In the genomic region with DNA sequence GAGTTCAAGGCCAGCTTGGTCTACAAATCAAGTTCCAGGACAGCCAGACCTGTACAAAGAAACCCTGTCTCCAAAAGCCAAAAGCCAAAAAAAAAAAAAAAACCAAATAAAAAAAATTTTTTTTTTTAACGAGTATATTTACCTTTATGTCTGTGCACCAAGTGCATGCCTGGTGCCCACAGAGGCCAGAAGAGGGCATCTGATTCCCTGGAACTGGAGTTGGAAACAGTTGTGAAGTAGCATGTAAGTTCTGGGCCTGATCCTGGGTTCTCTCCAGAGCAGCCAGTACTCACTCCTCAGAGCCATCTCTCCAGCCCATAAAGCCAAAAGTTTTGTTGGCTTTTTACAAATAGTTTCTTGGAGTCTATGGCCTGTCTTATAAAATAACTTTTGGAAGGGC, we compare ENCODE assay signal across 15 mouse cellular contexts. TPM values are rescaled to one million over a fixed set of nuclear protein-coding genes. Genes with fewer than 3 reads are reported as not detected.
DNase-seq lines count a peak whose midpoint lies in the region; ATAC-seq and TF ChIP-seq lines count a peak whose summit lies in the region.
"Had no signal": no experiment of that assay in that cellular context is flagged by ENCODE, and none has a peak within 500 bp of the region (broad histone marks: within the 10 kb centered on the region; RNA-seq: fewer than 3 reads in every experiment).

No protein-coding gene starts in this region.

- H3K4me2 ChIP-seq in liver, postnatal 0 days (ENCODE audit: low read depth, low read length), result no peak overlapping the region
- H3K4me2 ChIP-seq in lung, postnatal 0 days (replicated peaks; ENCODE audit: low read depth, low read length), result no peak overlapping the region
- H3K4me2 ChIP-seq: forebrain, embryonic 13.5 days; neural tube, embryonic 13.5 days had no signal

- WGBS in heart, adult 2 months, result 38% methylated on average over 1 of the region's 1 CpGs
- 40% methylated on average over 1 of the region's 1 CpGs for WGBS in liver, postnatal 0 days (ENCODE audit: insufficient replicate concordance)
- 10% methylated on average over 1 of the region's 1 CpGs for WGBS in lung, postnatal 0 days

- H3K4me1 ChIP-seq in heart, adult 2 months (ENCODE audit: control insufficient read depth, insufficient read depth, low read length), result peaks cover 27% of the 10 kb centered on the region
- peaks cover 19% of the 10 kb centered on the region for H3K4me1 ChIP-seq in liver, postnatal 0 days (ENCODE audit: insufficient read depth)
- peaks cover 3% of the 10 kb centered on the region for H3K4me1 ChIP-seq in ES-Bruce4 (ENCODE audit: control insufficient read depth, insufficient read depth, low read length)
- no peaks in the 10 kb centered on the region; the same call in 1 of the 2 replicates for H3K4me1 ChIP-seq in lung, postnatal 0 days (ENCODE audit: insufficient read depth, low read depth, low read length)

- H3K9me3 ChIP-seq in liver, postnatal 0 days (ENCODE audit: low read length), result no peaks in the 10 kb centered on the region
- H3K9me3 ChIP-seq in ES-Bruce4 (replicated peaks; ENCODE audit: control insufficient read depth, insufficient read depth, low read length, poor library complexity, severe bottlenecking), result no peaks in the 10 kb centered on the region
- no peaks in the 10 kb centered on the region for H3K9me3 ChIP-seq in lung, postnatal 0 days (ENCODE audit: low read length)
- H3K9me3 ChIP-seq: forebrain, embryonic 13.5 days; heart, embryonic 10.5 days; megakaryocyte, embryonic 14.5 days; neural tube, embryonic 13.5 days had no signal

- no peaks in the 10 kb centered on the region for H3K27me3 ChIP-seq in heart, adult 2 months (ENCODE audit: control insufficient read depth, insufficient read depth, low read length)
- H3K27me3 ChIP-seq in liver, postnatal 0 days (ENCODE audit: insufficient read depth, low read length), result no peaks in the 10 kb centered on the region
- no peaks in the 10 kb centered on the region for H3K27me3 ChIP-seq in ES-Bruce4 (ENCODE audit: control insufficient read depth, insufficient read depth, low read length, poor library complexity, severe bottlenecking)
- no peaks in the 10 kb centered on the region for H3K27me3 ChIP-seq in lung, postnatal 0 days (replicated peaks; ENCODE audit: insufficient read depth, low read length)
- H3K27me3 ChIP-seq: forebrain, embryonic 13.5 days; megakaryocyte, embryonic 14.5 days; neural tube, embryonic 13.5 days had no signal

- ATAC-seq in liver, postnatal 0 days, result no peak
- no peak for ATAC-seq in lung, postnatal 0 days
- ATAC-seq in monocyte, adult 5-6 weeks (replicated peaks; ENCODE audit: insufficient number of reproducible peaks, low FRiP score, low TSS enrichment, poor library complexity, severe bottlenecking), result no peak
- ATAC-seq: forebrain, embryonic 13.5 days had no signal

- TF ChIP-seq CTCF in heart, adult 2 months (IDR thresholded peaks at IDR 0.05), result peak; percentile 59
- peak; percentile 37 for TF ChIP-seq CTCF in liver, postnatal 0 days (IDR thresholded peaks at IDR 0.05; ENCODE audit: low read depth)
- TF ChIP-seq CTCF in ES-Bruce4 (IDR thresholded peaks at IDR 0.05; ENCODE audit: low read depth, low read length), result peak; percentile 17
- TF ChIP-seq CTCF in lung, postnatal 0 days (IDR thresholded peaks at IDR 0.05), result peak; percentile 62

- H3K4me3 ChIP-seq in heart, adult 2 months, result no peak overlapping the region
- H3K4me3 ChIP-seq in liver, postnatal 0 days (ENCODE audit: low read depth, low read length), result no peak overlapping the region
- no peak overlapping the region for H3K4me3 ChIP-seq in ES-Bruce4 (ENCODE audit: low read depth, low read length)
- H3K4me3 ChIP-seq in lung, postnatal 0 days (ENCODE audit: low read depth, low read length), result no peak overlapping the region
- H3K4me3 ChIP-seq: forebrain, embryonic 13.5 days; heart, embryonic 10.5 days; megakaryocyte, embryonic 14.5 days; neural tube, embryonic 13.5 days had no signal

- no peak for TF ChIP-seq EP300 in heart, adult 2 months (IDR thresholded peaks at IDR 0.05; ENCODE audit: insufficient read depth, low read depth, low read length)
- no peak for TF ChIP-seq EP300 in liver, postnatal 0 days (IDR thresholded peaks at IDR 0.05; ENCODE audit: low read depth)
- TF ChIP-seq EP300 in ES-Bruce4 (IDR thresholded peaks at IDR 0.05; ENCODE audit: insufficient read depth, low read depth, low read length), result no peak
- TF ChIP-seq EP300 in lung, postnatal 0 days (IDR thresholded peaks at IDR 0.05), result no peak

- no peak for DNase-seq in heart, adult 2 months
- DNase-seq in heart, adult 8-10 months (ENCODE audit: low spot score), result no peak
- no peak for DNase-seq in liver, postnatal 0 days
- no peak for DNase-seq in liver
- DNase-seq in lung, postnatal 0 days (ENCODE audit: low spot score), result peak; percentile 48
- DNase-seq: cerebellum, postnatal 10 days; embryo, embryonic 11 days; left cerebral cortex, postnatal 4 days had no signal

- H3K9ac ChIP-seq in heart, adult 2 months (ENCODE audit: low read depth, low read length), result no peak overlapping the region
- H3K9ac ChIP-seq in liver, postnatal 0 days (replicated peaks), result no peak overlapping the region
- H3K9ac ChIP-seq in ES-Bruce4 (ENCODE audit: low read depth, poor library complexity, severe bottlenecking), result no peak overlapping the region
- H3K9ac ChIP-seq in lung, postnatal 0 days (replicated peaks; ENCODE audit: low read depth), result no peak overlapping the region
- H3K9ac ChIP-seq: forebrain, embryonic 13.5 days; liver, embryonic 14.5 days; neural tube, embryonic 13.5 days had no signal

- H3K36me3 ChIP-seq in heart, adult 2 months (ENCODE audit: control insufficient read depth, insufficient read depth, low read length), result peaks cover 28% of the 10 kb centered on the region
- no peaks in the 10 kb centered on the region for H3K36me3 ChIP-seq in liver, postnatal 0 days (replicated peaks; ENCODE audit: insufficient read depth, low read length)
- no peaks in the 10 kb centered on the region; the same call in 1 of the 2 replicates for H3K36me3 ChIP-seq in ES-Bruce4 (ENCODE audit: control insufficient read depth, insufficient read depth, low read length, poor library complexity, severe bottlenecking)
- H3K36me3 ChIP-seq in lung, postnatal 0 days (ENCODE audit: insufficient read depth, low read length), result no peaks in the 10 kb centered on the region
- H3K36me3 ChIP-seq: heart, embryonic 10.5 days; neural tube, embryonic 13.5 days had no signal

- no peak overlapping the region for H3K27ac ChIP-seq in heart, adult 2 months
- no peak overlapping the region for H3K27ac ChIP-seq in liver, postnatal 0 days (ENCODE audit: low read depth)
- peak overlapping the region; percentile 55; the same call in 1 of the 2 replicates for H3K27ac ChIP-seq in ES-Bruce4 (ENCODE audit: insufficient read depth, low read length)
- no peak overlapping the region for H3K27ac ChIP-seq in lung, postnatal 0 days (ENCODE audit: low read length)
- H3K27ac ChIP-seq: forebrain, embryonic 13.5 days; heart, embryonic 10.5 days; liver, embryonic 14.5 days; neural tube, embryonic 13.5 days had no signal

- intact Hi-C loops in heart, adult 2 months (cut with DNase I), result no loop called here

- peaks cover 6% of the 10 kb centered on the region for H3K79me2 ChIP-seq in heart, adult 2 months (replicated peaks; ENCODE audit: control insufficient read depth, insufficient read depth, low read length)

- no peak for TF ChIP-seq POLR2A in heart, adult 2 months (IDR thresholded peaks at IDR 0.05; ENCODE audit: insufficient read depth, low read depth, low read length)
- no peak for TF ChIP-seq POLR2A in ES-Bruce4 (IDR thresholded peaks at IDR 0.05; ENCODE audit: insufficient read depth, low read length)

RNA-seq across cellular contexts. Expression of gene Ncoa3, which starts 10.6 kb away (rescaled TPM):
- total RNA-seq in heart, adult 2 months (2021), result 10 to 100 TPM; 29.1 to 32.1 TPM
- 20.1 and 25.7 TPM in 2 replicates for polyA plus RNA-seq in heart, adult 2 months (2012; rRNA removed)
- total RNA-seq in heart, adult 8-10 months (2022), result 10 to 100 TPM; 24.3 to 30.2 (median 28.7) TPM
- 3.3 and 3.9 TPM in 2 replicates for polyA plus RNA-seq in liver, postnatal 0 days (2015; fragmentation: Nextera tagmentation; extraction: Ambion mirVana)
- 118 and 124 TPM in 2 replicates for polyA plus RNA-seq in ES-Bruce4 (2011; ENCODE audit: insufficient read depth, insufficient read length, low read depth, missing spikeins)
- 8.5 and 10.4 TPM in 2 replicates for polyA plus RNA-seq in lung, postnatal 0 days (2015; fragmentation: Nextera tagmentation; extraction: Ambion mirVana)
- 73.0 to 105 TPM (median 76.8 TPM) in 3 replicates for total RNA-seq in monocyte, adult 5-6 weeks (2017)
